Mouse (Mus musculus): ENCODE measurements around the gene Slc34a3. TPM values are rescaled to one million over a fixed set of nuclear protein-coding genes. Genes with fewer than 3 reads are reported as not detected.

Gene Slc34a3
- polyA plus RNA-seq, 1 experiment from 2014 or later: 1.9 TPM

DNA sequence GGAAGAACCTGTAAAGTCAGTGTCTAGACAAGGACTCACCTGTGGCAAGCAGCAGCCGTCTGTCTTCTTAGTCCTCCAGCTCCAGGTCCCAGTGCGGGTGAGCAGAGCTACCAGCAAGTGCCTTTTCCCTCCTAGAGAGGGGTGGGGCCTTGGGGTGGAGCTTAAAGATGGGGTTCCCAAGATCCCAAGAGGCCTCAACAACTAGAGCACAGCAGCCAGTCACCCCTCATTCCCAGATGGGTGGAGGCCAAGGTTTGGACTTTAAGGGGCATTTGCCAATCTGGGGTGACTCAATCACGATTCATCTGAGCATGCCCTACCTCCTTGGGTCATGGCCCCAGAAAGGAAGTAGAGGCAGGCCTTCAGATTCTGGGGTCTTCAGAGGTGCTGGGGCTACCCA is 5.6 kb upstream of the Slc34a3 start:
- no peaks in the 10 kb centered on the region for H3K36me3 ChIP-seq (ENCODE audit: insufficient read depth, low read length)
- H3K27ac ChIP-seq (ENCODE audit: low read length): no peak overlapping the region
- peaks cover 26% of the 10 kb centered on the region for H3K4me1 ChIP-seq (ENCODE audit: insufficient read depth, low read length)
- ATAC-seq (ENCODE audit: low FRiP score, low TSS enrichment): no peak
- no peak overlapping the region for H3K4me2 ChIP-seq (replicated peaks; ENCODE audit: low read depth, low read length)
- H3K4me3 ChIP-seq (ENCODE audit: low read length): no peak overlapping the region
- H3K27me3 ChIP-seq (ENCODE audit: insufficient read depth, low read length): peaks cover 20% of the 10 kb centered on the region
- WGBS: 86% methylated on average over 3 of the region's 3 CpGs
- no peaks in the 10 kb centered on the region for H3K9me3 ChIP-seq (ENCODE audit: low read length)
- no peak overlapping the region for H3K9ac ChIP-seq (replicated peaks; ENCODE audit: low read length)

DNA sequence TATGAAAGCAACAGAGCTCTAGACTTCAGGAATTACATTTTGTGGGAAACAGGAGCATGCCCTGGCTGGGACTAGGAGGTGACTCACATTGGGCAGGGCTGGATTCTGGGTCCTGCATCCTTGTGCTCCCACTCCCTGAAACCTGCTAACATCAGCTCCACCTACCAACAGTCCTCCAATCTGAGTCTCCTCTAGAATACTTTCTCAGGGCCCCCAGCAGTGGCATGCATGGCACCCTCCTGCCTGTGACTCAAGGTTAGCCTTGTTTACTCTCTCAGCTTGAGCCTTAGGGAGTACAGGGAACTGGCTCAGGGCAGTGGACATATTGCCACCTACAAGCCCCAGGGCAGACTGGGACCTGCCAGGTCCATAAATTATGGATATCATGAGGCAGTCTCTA is 3.9 kb upstream of the Slc34a3 start:
- no peaks in the 10 kb centered on the region for H3K36me3 ChIP-seq (ENCODE audit: insufficient read depth, low read length)
- H3K4me3 ChIP-seq (ENCODE audit: low read length): no peak overlapping the region
- peaks cover 26% of the 10 kb centered on the region for H3K4me1 ChIP-seq (ENCODE audit: insufficient read depth, low read length)
- ATAC-seq (ENCODE audit: low FRiP score, low TSS enrichment): no peak
- peak overlapping the region; percentile 45; the same call in 1 of the 2 replicates for H3K27ac ChIP-seq (ENCODE audit: low read length)
- H3K9ac ChIP-seq (replicated peaks; ENCODE audit: low read length): no peak overlapping the region
- peaks cover 19% of the 10 kb centered on the region for H3K27me3 ChIP-seq (ENCODE audit: insufficient read depth, low read length)
- H3K9me3 ChIP-seq (ENCODE audit: low read length): no peaks in the 10 kb centered on the region
- H3K4me2 ChIP-seq (replicated peaks; ENCODE audit: low read depth, low read length): no peak overlapping the region

DNA sequence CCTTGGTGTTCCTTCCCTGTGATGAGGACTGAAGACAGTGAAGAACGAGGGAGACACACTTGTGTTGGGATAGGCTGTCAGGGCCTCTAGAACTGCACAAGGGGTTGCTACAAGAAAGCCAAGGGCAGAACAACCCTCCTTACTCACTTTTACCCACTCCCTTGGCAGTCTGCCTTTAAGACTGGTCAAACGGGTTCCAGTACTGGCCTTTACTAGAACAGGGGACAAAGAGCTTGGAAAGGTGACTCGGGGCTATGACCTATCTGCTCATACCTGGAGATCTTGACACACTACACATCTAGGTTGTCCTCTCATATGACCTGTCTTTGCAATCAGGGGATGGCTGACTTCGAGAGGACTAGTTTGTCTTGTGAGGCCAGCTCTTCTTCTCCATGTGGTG is 3.4 kb upstream of the Slc34a3 start:
- no peaks in the 10 kb centered on the region for H3K9me3 ChIP-seq (ENCODE audit: low read length)
- H3K4me1 ChIP-seq (ENCODE audit: insufficient read depth, low read length): peaks cover 21% of the 10 kb centered on the region
- H3K36me3 ChIP-seq (ENCODE audit: insufficient read depth, low read length): no peaks in the 10 kb centered on the region
- H3K4me2 ChIP-seq (replicated peaks; ENCODE audit: low read depth, low read length): no peak overlapping the region
- no peak for ATAC-seq (ENCODE audit: low FRiP score, low TSS enrichment)
- H3K4me3 ChIP-seq (ENCODE audit: low read length): no peak overlapping the region
- H3K27ac ChIP-seq (ENCODE audit: low read length): peak overlapping the region; percentile 45; the same call in 1 of the 2 replicates
- H3K27me3 ChIP-seq (ENCODE audit: insufficient read depth, low read length): peaks cover 13% of the 10 kb centered on the region
- H3K9ac ChIP-seq (replicated peaks; ENCODE audit: low read length): no peak overlapping the region
- WGBS: 60% methylated on average over 4 of the region's 4 CpGs

DNA sequence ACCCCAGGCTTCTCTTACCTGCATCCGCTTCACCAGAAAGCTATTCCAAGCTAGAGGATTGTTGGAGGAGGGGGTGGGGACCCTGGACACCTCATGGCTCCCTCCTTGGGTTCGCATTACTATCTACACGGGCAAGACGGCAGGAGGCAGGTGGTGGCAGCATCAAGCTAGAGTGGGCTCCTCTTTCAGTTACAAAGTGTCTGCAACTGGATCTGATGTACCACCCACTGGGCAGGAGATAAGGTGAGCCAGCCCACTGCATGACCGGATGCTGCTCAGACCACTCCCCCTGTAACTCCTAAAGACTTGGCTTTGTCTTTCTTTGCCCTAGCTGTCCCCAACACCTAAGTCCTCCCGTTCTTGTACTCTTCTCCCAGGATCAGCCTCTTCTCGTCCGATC is 2.5 kb upstream of the Slc34a3 start, which contains the start of gene Rnf224:
Rnf224 (minus strand) TSS at position 174 of the 400 bp plus-strand sequence.
- Histone ChIP-seq H3K9me3 (ENCODE audit: low read length) (no peaks in the 10 kb centered on the region), H3K4me2 (replicated peaks; ENCODE audit: low read depth, low read length) (no peak within 1 kb of the TSS), H3K4me3 (ENCODE audit: low read length) (no peak within 1 kb of the TSS), H3K36me3 (ENCODE audit: insufficient read depth, low read length) (no peaks in the 10 kb centered on the region), H3K27me3 (ENCODE audit: insufficient read depth, low read length) (peaks cover 5% of the 10 kb centered on the region), H3K27ac (ENCODE audit: low read length) (no peak within 1 kb of the TSS), H3K4me1 (ENCODE audit: insufficient read depth, low read length) (peaks cover 12% of the 10 kb centered on the region), H3K9ac (replicated peaks; ENCODE audit: low read length) (no peak within 1 kb of the TSS)
- 34% methylated on average over 8 of the region's 8 CpGs for WGBS
- no peak for ATAC-seq (ENCODE audit: low FRiP score, low TSS enrichment)

DNA sequence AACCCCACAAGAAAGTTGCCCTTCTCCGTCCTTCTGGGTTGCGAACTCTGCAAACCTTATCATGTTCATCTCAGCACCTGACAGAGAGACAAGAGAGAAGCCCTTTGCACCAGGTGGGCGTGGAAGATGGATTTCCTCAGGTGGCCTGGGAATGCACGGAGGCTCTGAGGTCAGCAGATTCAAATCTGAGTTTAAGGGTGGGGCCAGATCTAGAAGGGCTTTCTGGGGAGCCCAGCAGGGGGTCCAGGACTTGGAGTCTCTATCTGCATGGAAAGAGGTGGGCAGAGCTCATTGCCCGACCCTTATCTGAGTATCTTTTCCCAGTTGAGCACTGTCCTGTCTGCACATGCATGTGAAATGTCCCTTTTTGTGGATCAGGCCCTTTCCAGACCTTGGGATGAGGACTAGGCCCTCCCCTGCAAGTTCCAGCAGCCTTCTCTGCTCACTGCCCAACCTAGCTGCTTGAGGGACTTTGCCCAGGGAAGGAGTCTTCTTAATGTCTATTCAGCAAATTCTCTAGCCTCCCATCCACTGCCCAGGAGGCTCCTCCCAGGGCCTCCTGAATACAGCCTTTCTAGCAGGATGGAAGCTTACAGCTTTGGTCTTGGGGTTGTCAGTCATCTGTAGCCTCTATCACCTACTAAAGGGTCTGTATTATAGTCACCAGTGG is 522 bp upstream of the Slc34a3 start:
- Histone ChIP-seq H3K27ac (ENCODE audit: low read length) (peak overlapping the region; percentile 61; the same call in 1 of the 2 replicates), H3K9me3 (ENCODE audit: low read length) (no peaks in the 10 kb centered on the region), H3K4me1 (ENCODE audit: insufficient read depth, low read length) (no peaks in the 10 kb centered on the region), H3K27me3 (ENCODE audit: insufficient read depth, low read length) (no peaks in the 10 kb centered on the region), H3K9ac (replicated peaks; ENCODE audit: low read length) (no peak overlapping the region), H3K4me3 (ENCODE audit: low read length) (no peak overlapping the region), H3K36me3 (ENCODE audit: insufficient read depth, low read length) (no peaks in the 10 kb centered on the region), H3K4me2 (replicated peaks; ENCODE audit: low read depth, low read length) (no peak overlapping the region)
- 0 out of 2 replicates have a peak, but pooled peaks have one; percentile 16 for ATAC-seq (ENCODE audit: low FRiP score, low TSS enrichment)
- 71% methylated on average over 5 of the region's 5 CpGs for WGBS

DNA sequence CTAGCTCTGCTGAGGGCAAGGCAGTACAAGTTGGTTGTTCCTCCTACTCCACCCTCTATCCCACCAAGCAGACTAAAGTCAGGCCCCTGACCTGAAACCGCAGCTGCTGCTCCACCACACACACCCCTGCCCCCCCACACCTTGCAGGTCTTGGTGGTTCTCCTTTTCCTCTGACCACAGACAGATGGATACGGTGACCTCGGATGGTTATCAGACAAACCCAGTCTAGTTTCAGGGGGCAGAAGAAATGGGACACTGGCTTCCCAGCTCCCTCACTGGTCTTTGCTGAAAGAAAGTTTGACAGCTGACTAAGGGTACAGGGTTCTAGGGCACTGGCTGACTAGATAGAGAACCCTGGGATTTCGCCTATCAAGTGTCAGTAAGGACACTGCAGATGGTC is 743 bp downstream of the Slc34a3 start:
- Histone ChIP-seq H3K4me3 (ENCODE audit: low read length) (no peak overlapping the region), H3K36me3 (ENCODE audit: insufficient read depth, low read length) (no peaks in the 10 kb centered on the region), H3K27me3 (ENCODE audit: insufficient read depth, low read length) (no peaks in the 10 kb centered on the region), H3K4me2 (replicated peaks; ENCODE audit: low read depth, low read length) (no peak overlapping the region), H3K27ac (ENCODE audit: low read length) (no peak overlapping the region), H3K9me3 (ENCODE audit: low read length) (no peaks in the 10 kb centered on the region), H3K4me1 (ENCODE audit: insufficient read depth, low read length) (peaks cover 6% of the 10 kb centered on the region), H3K9ac (replicated peaks; ENCODE audit: low read length) (no peak overlapping the region)
- 78% methylated on average over 4 of the region's 4 CpGs for WGBS
- no peak for ATAC-seq (ENCODE audit: low FRiP score, low TSS enrichment)

DNA sequence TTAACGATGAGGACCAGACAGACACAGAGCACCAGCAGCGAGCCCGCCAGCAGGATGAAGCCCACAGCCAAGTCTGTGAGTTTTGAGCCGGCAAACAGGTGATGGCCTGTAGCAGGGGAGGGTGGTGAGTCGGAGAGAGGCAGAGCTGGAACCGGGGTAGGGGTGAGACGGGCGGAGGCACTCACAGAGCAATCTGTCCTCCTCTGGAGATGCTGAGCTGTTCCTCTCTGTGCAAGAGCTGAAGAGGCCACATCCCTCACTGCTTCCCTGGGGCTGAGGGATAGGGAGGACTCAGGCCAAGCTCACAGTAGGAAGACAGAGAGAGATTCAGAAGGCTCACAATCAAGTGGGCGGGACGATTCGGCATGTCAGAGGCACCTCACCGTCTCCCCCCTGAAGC is 3.1 kb downstream of the Slc34a3 start:
- ATAC-seq (ENCODE audit: low FRiP score, low TSS enrichment): no peak
- Histone ChIP-seq H3K36me3 (ENCODE audit: insufficient read depth, low read length) (no peaks in the 10 kb centered on the region), H3K9ac (replicated peaks; ENCODE audit: low read length) (no peak overlapping the region), H3K9me3 (ENCODE audit: low read length) (no peaks in the 10 kb centered on the region), H3K27me3 (ENCODE audit: insufficient read depth, low read length) (no peaks in the 10 kb centered on the region), H3K4me1 (ENCODE audit: insufficient read depth, low read length) (peaks cover 12% of the 10 kb centered on the region), H3K4me3 (ENCODE audit: low read length) (no peak overlapping the region), H3K27ac (ENCODE audit: low read length) (no peak overlapping the region), H3K4me2 (replicated peaks; ENCODE audit: low read depth, low read length) (no peak overlapping the region)
- WGBS: 61% methylated on average over 12 of the region's 12 CpGs

DNA sequence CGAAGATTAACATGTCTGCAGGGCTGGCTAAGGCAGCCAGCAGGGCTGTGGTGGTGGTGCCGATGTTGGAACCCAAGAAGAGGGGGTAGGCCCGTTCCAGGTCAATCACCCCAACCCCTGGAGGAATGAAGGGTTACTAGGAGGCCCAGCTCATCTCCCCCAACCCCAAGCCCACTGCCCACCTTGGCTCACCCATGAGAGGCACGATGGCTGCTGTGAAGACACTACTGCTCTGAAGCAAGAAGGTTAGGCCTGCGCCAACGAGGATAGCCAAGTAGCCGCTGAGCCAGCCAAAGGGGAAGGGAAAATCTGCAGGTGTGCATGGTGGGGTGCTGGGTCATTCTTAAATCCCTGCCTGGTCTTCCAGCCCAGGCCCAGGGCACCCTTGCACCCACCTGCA is 3.6 kb downstream of the Slc34a3 start:
- no peak overlapping the region for H3K4me2 ChIP-seq (replicated peaks; ENCODE audit: low read depth, low read length)
- no peaks in the 10 kb centered on the region for H3K9me3 ChIP-seq (ENCODE audit: low read length)
- 90% methylated on average over 7 of the region's 7 CpGs for WGBS
- H3K27ac ChIP-seq (ENCODE audit: low read length): no peak overlapping the region
- no peaks in the 10 kb centered on the region for H3K36me3 ChIP-seq (ENCODE audit: insufficient read depth, low read length)
- no peak for ATAC-seq (ENCODE audit: low FRiP score, low TSS enrichment)
- no peak overlapping the region for H3K4me3 ChIP-seq (ENCODE audit: low read length)
- H3K4me1 ChIP-seq (ENCODE audit: insufficient read depth, low read length): peaks cover 16% of the 10 kb centered on the region
- no peak overlapping the region for H3K9ac ChIP-seq (replicated peaks; ENCODE audit: low read length)
- no peaks in the 10 kb centered on the region for H3K27me3 ChIP-seq (ENCODE audit: insufficient read depth, low read length)

DNA sequence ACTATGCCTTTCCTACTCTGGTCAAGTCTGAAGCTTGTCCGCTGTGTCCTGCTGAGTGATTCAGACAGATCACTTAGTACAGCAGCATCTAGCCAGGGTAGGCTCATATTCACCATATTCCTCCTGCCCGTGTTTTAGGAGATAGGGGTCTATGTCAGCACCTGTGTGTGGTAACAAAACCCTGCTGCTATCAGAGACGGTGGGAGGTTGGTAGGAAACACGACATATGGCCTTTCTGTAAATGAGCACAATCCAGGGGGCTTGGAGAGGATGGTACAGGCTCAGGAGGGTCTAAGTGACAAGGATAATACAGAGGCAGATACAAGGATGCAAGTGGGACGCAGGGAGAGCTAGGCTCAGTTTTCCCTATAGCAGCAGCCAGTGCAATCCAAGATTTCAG is 4.6 kb downstream of the Slc34a3 start:
- H3K27me3 ChIP-seq (ENCODE audit: insufficient read depth, low read length): no peaks in the 10 kb centered on the region
- 76% methylated on average over 5 of the region's 5 CpGs for WGBS
- no peaks in the 10 kb centered on the region for H3K9me3 ChIP-seq (ENCODE audit: low read length)
- H3K4me3 ChIP-seq (ENCODE audit: low read length): no peak overlapping the region
- no peak overlapping the region for H3K27ac ChIP-seq (ENCODE audit: low read length)
- H3K36me3 ChIP-seq (ENCODE audit: insufficient read depth, low read length): no peaks in the 10 kb centered on the region
- H3K4me2 ChIP-seq (replicated peaks; ENCODE audit: low read depth, low read length): no peak overlapping the region
- ATAC-seq (ENCODE audit: low FRiP score, low TSS enrichment): no peak
- no peak overlapping the region for H3K9ac ChIP-seq (replicated peaks; ENCODE audit: low read length)
- H3K4me1 ChIP-seq (ENCODE audit: insufficient read depth, low read length): peaks cover 19% of the 10 kb centered on the region

DNA sequence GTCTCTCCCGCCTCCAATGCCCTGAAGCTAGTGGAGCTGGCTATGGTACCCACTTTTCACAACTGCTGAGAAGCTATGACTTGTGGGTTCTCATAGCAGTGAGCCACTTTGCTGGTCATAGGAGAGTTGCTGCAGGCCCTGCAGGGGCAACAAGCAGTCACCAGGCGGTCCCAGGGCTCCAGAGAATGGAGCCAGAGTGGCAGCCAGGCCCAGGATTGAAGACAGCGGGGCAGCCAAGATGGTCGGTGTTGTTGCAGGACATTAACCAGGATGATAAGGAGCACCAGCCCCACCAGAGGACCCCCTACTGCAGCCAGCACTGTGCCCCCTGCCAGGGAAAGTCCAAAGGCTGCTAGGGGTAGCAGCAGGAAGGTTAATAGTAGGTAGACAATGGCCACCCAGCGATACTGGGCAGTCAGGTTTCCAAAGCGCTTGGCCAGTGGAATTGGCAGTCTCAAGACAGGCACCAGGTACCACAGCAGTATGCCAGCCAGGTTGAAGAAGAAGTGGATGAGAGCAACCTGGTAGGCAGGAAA is 5.1 kb downstream of the Slc34a3 start:
- H3K9me3 ChIP-seq (ENCODE audit: low read length): no peaks in the 10 kb centered on the region
- peaks cover 19% of the 10 kb centered on the region for H3K4me1 ChIP-seq (ENCODE audit: insufficient read depth, low read length)
- peak overlapping the region; percentile 49 for H3K4me2 ChIP-seq (replicated peaks; ENCODE audit: low read depth, low read length)
- WGBS: 71% methylated on average over 6 of the region's 6 CpGs
- ATAC-seq (ENCODE audit: low FRiP score, low TSS enrichment): no peak
- 0 out of 2 replicates have a peak overlapping the region, but pooled peaks have one; percentile 88 for H3K27ac ChIP-seq (ENCODE audit: low read length)
- H3K27me3 ChIP-seq (ENCODE audit: insufficient read depth, low read length): no peaks in the 10 kb centered on the region
- peak overlapping the region; percentile 46 for H3K9ac ChIP-seq (replicated peaks; ENCODE audit: low read length)
- H3K36me3 ChIP-seq (ENCODE audit: insufficient read depth, low read length): no peaks in the 10 kb centered on the region
- H3K4me3 ChIP-seq (ENCODE audit: low read length): no peak overlapping the region

Data from kidney, embryonic 16.5 days (tissue).